Mouse (Mus musculus): ENCODE data around the gene Osbpl10. TPM values are rescaled to one million over a fixed set of nuclear protein-coding genes. Genes with fewer than 3 reads are reported as not detected.

Gene Osbpl10
- polyA plus RNA-seq, 2 experiments: 3.4 to 8.4 TPM

GRCm38 (mm10) chr9:115067071-115067470 lies 88.7 kb downstream of the Osbpl10 start:
- Histone ChIP-seq H3K4me2 (replicated peaks; ENCODE audit: low read depth, low read length, severe bottlenecking) (no peak overlapping the region), H3K27me3 (ENCODE audit: control insufficient read depth, insufficient read depth, low read length) (no peaks in the 10 kb centered on the region), H3K36me3 (ENCODE audit: control insufficient read depth, insufficient read depth, low read length) (0 out of 2 replicates have a peak, but pooled peaks cover 3% of the 10 kb centered on the region), H3K27ac (replicated peaks; ENCODE audit: low read depth, low read length) (no peak overlapping the region), H3K9me3 (ENCODE audit: control insufficient read depth, low read length) (0 out of 2 replicates have a peak, but pooled peaks cover 5% of the 10 kb centered on the region), H3K4me3 (replicated peaks; ENCODE audit: low read length) (no peak overlapping the region), H3K4me1 (ENCODE audit: control insufficient read depth, insufficient read depth, low read length) (no peaks in the 10 kb centered on the region), H3K9ac (ENCODE audit: low read depth, low read length, severe bottlenecking) (no peak overlapping the region)
- ATAC-seq (ENCODE audit: low FRiP score, low read depth) (no peak), DNase-seq (ENCODE audit: low spot score) (no peak)
- WGBS: 75% methylated on average over 8 of the region's 9 CpGs
- TF ChIP-seq POLR2A (IDR thresholded peaks at IDR 0.05; ENCODE audit: borderline replicate concordance, extremely low read depth, insufficient read depth, insufficient read length): no peak

- no peak for ATAC-seq (ENCODE audit: low FRiP score, low read depth)
- Histone ChIP-seq H3K4me3 (replicated peaks; ENCODE audit: low read length) (no peak overlapping the region), H3K4me1 (ENCODE audit: control insufficient read depth, insufficient read depth, low read length) (no peaks in the 10 kb centered on the region), H3K27me3 (ENCODE audit: control insufficient read depth, insufficient read depth, low read length) (no peaks in the 10 kb centered on the region), H3K36me3 (ENCODE audit: control insufficient read depth, insufficient read depth, low read length) (no peaks in the 10 kb centered on the region), H3K4me2 (replicated peaks; ENCODE audit: low read depth, low read length, severe bottlenecking) (no peak overlapping the region), H3K9me3 (ENCODE audit: control insufficient read depth, low read length) (peaks cover 3% of the 10 kb centered on the region; the same call in 1 of the 2 replicates), H3K9ac (ENCODE audit: low read depth, low read length, severe bottlenecking) (no peak overlapping the region), H3K27ac (replicated peaks; ENCODE audit: low read depth, low read length) (no peak overlapping the region)
- no peak for DNase-seq (ENCODE audit: low spot score)
- no peak for TF ChIP-seq POLR2A (IDR thresholded peaks at IDR 0.05; ENCODE audit: borderline replicate concordance, extremely low read depth, insufficient read depth, insufficient read length)
- 84% methylated on average over 4 of the region's 4 CpGs for WGBS
Measured at GRCm38 (mm10) chr9:115075191-115075590, 96.8 kb downstream of the Osbpl10 start.

GRCm38 (mm10) chr9:115088295-115088993 lies 110.1 kb downstream of the Osbpl10 start:
- Histone ChIP-seq H3K9ac (ENCODE audit: low read depth, low read length, severe bottlenecking) (no peak overlapping the region; the same call in 1 of the 2 replicates), H3K27me3 (ENCODE audit: control insufficient read depth, insufficient read depth, low read length) (no peaks in the 10 kb centered on the region), H3K4me2 (replicated peaks; ENCODE audit: low read depth, low read length, severe bottlenecking) (0 out of 2 replicates have a peak overlapping the region, but pooled peaks have one; percentile 5), H3K27ac (replicated peaks; ENCODE audit: low read depth, low read length) (no peak overlapping the region), H3K9me3 (ENCODE audit: control insufficient read depth, low read length) (no peaks in the 10 kb centered on the region), H3K36me3 (ENCODE audit: control insufficient read depth, insufficient read depth, low read length) (no peaks in the 10 kb centered on the region), H3K4me1 (ENCODE audit: control insufficient read depth, insufficient read depth, low read length) (peaks cover 3% of the 10 kb centered on the region; the same call in 1 of the 2 replicates), H3K4me3 (replicated peaks; ENCODE audit: low read length) (no peak overlapping the region)
- peak; percentile 88 for ATAC-seq (ENCODE audit: low FRiP score, low read depth)
- TF ChIP-seq POLR2A (IDR thresholded peaks at IDR 0.05; ENCODE audit: borderline replicate concordance, extremely low read depth, insufficient read depth, insufficient read length): no peak
- DNase-seq (ENCODE audit: low spot score): peak; percentile 95
- WGBS: 40% methylated on average over 17 of the region's 17 CpGs

GRCm38 (mm10) chr9:115089644-115090043 lies 111.3 kb downstream of the Osbpl10 start:
- H3K4me2 ChIP-seq (replicated peaks; ENCODE audit: low read depth, low read length, severe bottlenecking): no peak overlapping the region
- no peak overlapping the region for H3K9ac ChIP-seq (ENCODE audit: low read depth, low read length, severe bottlenecking)
- no peaks in the 10 kb centered on the region for H3K27me3 ChIP-seq (ENCODE audit: control insufficient read depth, insufficient read depth, low read length)
- no peaks in the 10 kb centered on the region for H3K9me3 ChIP-seq (ENCODE audit: control insufficient read depth, low read length)
- WGBS: 58% methylated on average over 5 of the region's 5 CpGs
- H3K4me3 ChIP-seq (replicated peaks; ENCODE audit: low read length): no peak overlapping the region
- no peak for TF ChIP-seq POLR2A (IDR thresholded peaks at IDR 0.05; ENCODE audit: borderline replicate concordance, extremely low read depth, insufficient read depth, insufficient read length)
- DNase-seq (ENCODE audit: low spot score) (no peak), ATAC-seq (ENCODE audit: low FRiP score, low read depth) (no peak)
- no peaks in the 10 kb centered on the region for H3K36me3 ChIP-seq (ENCODE audit: control insufficient read depth, insufficient read depth, low read length)
- no peak overlapping the region for H3K27ac ChIP-seq (replicated peaks; ENCODE audit: low read depth, low read length)
- peaks cover 3% of the 10 kb centered on the region; the same call in 1 of the 2 replicates for H3K4me1 ChIP-seq (ENCODE audit: control insufficient read depth, insufficient read depth, low read length)

- WGBS: 58% methylated on average over 10 of the region's 10 CpGs
- peak; percentile 84 for ATAC-seq (ENCODE audit: low FRiP score, low read depth)
- Histone ChIP-seq H3K27me3 (ENCODE audit: control insufficient read depth, insufficient read depth, low read length) (no peaks in the 10 kb centered on the region), H3K9me3 (ENCODE audit: control insufficient read depth, low read length) (no peaks in the 10 kb centered on the region), H3K27ac (replicated peaks; ENCODE audit: low read depth, low read length) (no peak overlapping the region), H3K4me2 (replicated peaks; ENCODE audit: low read depth, low read length, severe bottlenecking) (0 out of 2 replicates have a peak overlapping the region, but pooled peaks have one; percentile 13), H3K9ac (ENCODE audit: low read depth, low read length, severe bottlenecking) (no peak overlapping the region), H3K4me3 (replicated peaks; ENCODE audit: low read length) (no peak overlapping the region), H3K36me3 (ENCODE audit: control insufficient read depth, insufficient read depth, low read length) (no peaks in the 10 kb centered on the region), H3K4me1 (ENCODE audit: control insufficient read depth, insufficient read depth, low read length) (no peaks in the 10 kb centered on the region)
- no peak for TF ChIP-seq POLR2A (IDR thresholded peaks at IDR 0.05; ENCODE audit: borderline replicate concordance, extremely low read depth, insufficient read depth, insufficient read length)
- DNase-seq (ENCODE audit: low spot score): peak; percentile 48
Measured at GRCm38 (mm10) chr9:115096481-115096880, 118.1 kb downstream of the Osbpl10 start.
